Comparison of ENCODE assay signal across 17 mouse cellular contexts in genomic region chr7:101383756-101384155, GRCm38 (mm10). TPM values are rescaled to one million over a fixed set of nuclear protein-coding genes. Genes with fewer than 3 reads are reported as not detected.
DNase-seq lines count a peak whose midpoint lies in the region; ATAC-seq and TF ChIP-seq lines count a peak whose summit lies in the region.
"Had no signal": no experiment of that assay in that cellular context is flagged by ENCODE, and none has a peak within 500 bp of the region (broad histone marks: within the 10 kb centered on the region; RNA-seq: fewer than 3 reads in every experiment).

No protein-coding gene starts in this region.

- no peak for DNase-seq in gastrocnemius, adult 2 months
- DNase-seq in gastrocnemius, postnatal 36 days: no peak
- peak; percentile 56 for DNase-seq in layer of hippocampus, adult 11-12 months (ENCODE audit: low spot score)
- no peak for DNase-seq in layer of hippocampus, postnatal 14 days (ENCODE audit: low spot score in 2 of 2)
- peak; percentile 47 for DNase-seq in lung, postnatal 36 days
- no peak for DNase-seq in lung, postnatal 14 days
- no peak for DNase-seq in urinary bladder, postnatal 25 days (ENCODE audit: low spot score)
- DNase-seq: cerebellum, adult 18-20 months; gastrocnemius, postnatal 25 days; kidney, adult 2 months; thymus, postnatal 4 days had no signal

- H3K4me3 ChIP-seq in gastrocnemius, adult 2 months: no peak overlapping the region
- H3K4me3 ChIP-seq: forebrain, embryonic 10.5 days; hindbrain, embryonic 15.5 days; midbrain, embryonic 12.5 days had no signal

- intact Hi-C loops in gastrocnemius, adult 2 months (cut with DNase I): no loop called here
- intact Hi-C loops in gastrocnemius, postnatal 36 days (cut with DNase I): no loop called here

- TF ChIP-seq CTCF in gastrocnemius, adult 2 months (IDR thresholded peaks at IDR 0.05): no peak

- peak; percentile 29 for ATAC-seq in monocyte, adult 5-6 weeks (replicated peaks; ENCODE audit: insufficient number of reproducible peaks, low FRiP score, low TSS enrichment, poor library complexity, severe bottlenecking)
- ATAC-seq: Patski had no signal

- H3K27ac ChIP-seq in gastrocnemius, adult 2 months: peak overlapping the region; percentile 82; the same call in 1 of the 2 replicates
- H3K27ac ChIP-seq: hindbrain, embryonic 15.5 days; liver, embryonic 14.5 days; midbrain, embryonic 12.5 days had no signal

RNA-seq across cellular contexts. Expression of gene Gm45837, which starts 26.9 kb away (rescaled TPM):
- total RNA-seq in gastrocnemius, adult 2 months (2021): not detected
- total RNA-seq in gastrocnemius, postnatal 36 days (2021): 1 to 10 TPM in 1 of 2 experiments, not detected in 1; 2.1 TPM
- not detected for total RNA-seq in layer of hippocampus, postnatal 14 days (2021)
- total RNA-seq in monocyte, adult 5-6 weeks (2017): 8.9 to 28.8 TPM (median 12.5 TPM) in 3 replicates

RNA-seq across cellular contexts. Expression of gene Arap1, which starts 35.9 kb away (rescaled TPM):
- total RNA-seq in gastrocnemius, adult 2 months (2021): 10 to 100 TPM; 19.9 to 30.6 TPM
- 10 to 100 TPM; 15.6 to 25.5 TPM for total RNA-seq in gastrocnemius, postnatal 36 days (2021)
- total RNA-seq in layer of hippocampus, postnatal 14 days (2021): 10 to 100 TPM; 18.1 to 22.4 TPM
- total RNA-seq in monocyte, adult 5-6 weeks (2017): 247 to 347 TPM (median 330 TPM) in 3 replicates

RNA-seq across cellular contexts. Expression of gene Pde2a, which starts 37.7 kb away (rescaled TPM):
- 10 to 100 TPM; 21.2 to 28.5 TPM for total RNA-seq in gastrocnemius, adult 2 months (2021)
- total RNA-seq in gastrocnemius, postnatal 36 days (2021): 10 to 100 TPM; 17.6 to 22.7 TPM
- 100 to 1,000 TPM; 239 to 248 TPM for total RNA-seq in layer of hippocampus, postnatal 14 days (2021)
- total RNA-seq in monocyte, adult 5-6 weeks (2017): 13.4 to 111 TPM (median 54.4 TPM) in 3 replicates

Comparison
In these comparisons a context has a peak if more than half of its experiments do, and no peak if none do; other contexts are left out.
1. DNase-seq: peak in layer of hippocampus, adult 11-12 months (single experiment) and lung, postnatal 36 days (single experiment); none in gastrocnemius, adult 2 months (single experiment), gastrocnemius, postnatal 36 days (0 of 2), layer of hippocampus, postnatal 14 days (0 of 2), lung, postnatal 14 days (single experiment) and urinary bladder, postnatal 25 days (single experiment).